Mouse (Mus musculus): Measurements from ENCODE around the gene Tns3.
"Not testable (repeated sequence)": the region's sequence is repeated elsewhere in the genome, so short reads cannot be mapped to it uniquely, and the experiment has no call there.

Gene Tns3

DNA sequence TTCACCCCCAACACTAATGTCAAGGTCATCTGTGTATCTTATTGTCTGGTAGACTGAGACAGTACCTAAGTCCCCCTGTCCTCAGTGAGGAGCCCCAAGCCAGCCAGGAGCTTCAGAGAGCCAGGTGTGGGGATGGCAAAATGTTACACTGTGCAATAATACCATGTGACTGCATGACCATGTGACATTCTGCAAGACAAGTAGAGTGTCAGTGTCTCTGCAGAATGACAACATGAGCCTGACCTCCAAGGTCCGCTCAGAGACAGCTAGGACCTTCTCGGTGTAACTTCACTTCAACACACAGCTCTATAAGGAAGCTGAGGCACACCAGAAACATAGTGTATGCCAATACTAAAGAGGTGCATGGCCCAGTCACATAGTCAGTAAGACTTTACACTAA, 20.1 kb downstream of the Tns3 start:
- no peak for DNase-seq

DNA sequence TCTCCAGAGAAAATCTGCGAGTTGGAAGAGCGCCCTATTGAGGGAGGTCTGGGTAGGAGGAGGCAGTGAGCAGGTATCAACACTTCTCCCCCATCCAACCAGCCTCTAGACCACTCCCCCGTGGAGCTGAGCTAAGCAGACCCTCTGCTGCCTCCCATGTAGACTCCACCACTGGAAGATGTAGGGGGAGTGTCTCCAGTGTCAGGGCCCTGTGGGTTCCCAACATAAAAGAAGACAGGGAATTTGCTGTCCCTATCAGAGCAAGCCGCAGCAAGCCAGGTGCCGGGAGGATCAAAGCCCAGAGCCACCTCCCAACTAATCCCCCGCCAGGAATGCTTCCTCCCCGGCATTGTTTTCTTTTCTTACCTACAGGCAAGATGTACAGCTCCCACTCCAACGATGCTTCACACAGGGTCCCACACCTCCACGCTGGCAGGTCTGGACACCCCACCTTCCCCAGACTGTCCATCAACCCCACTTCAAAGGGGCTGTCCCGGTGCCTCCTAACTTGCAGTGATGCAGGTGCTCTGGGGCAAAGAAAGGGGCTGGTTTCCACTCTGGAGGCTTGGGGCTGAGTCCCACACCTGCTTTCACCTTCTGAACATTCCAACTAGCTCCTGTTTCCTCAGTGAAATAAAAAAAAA, 22.6 kb downstream of the Tns3 start:
- DNase-seq: no peak

GRCm38 (mm10) chr11:8639726-8640125, 24.6 kb downstream of the Tns3 start:
- DNase-seq: no peak

GRCm38 (mm10) chr11:8639007-8639718, 25.2 kb downstream of the Tns3 start:
- DNase-seq: no peak

- no peak for DNase-seq
Observed at GRCm38 (mm10) chr11:8637469-8638447, 26.6 kb downstream of the Tns3 start.

DNA sequence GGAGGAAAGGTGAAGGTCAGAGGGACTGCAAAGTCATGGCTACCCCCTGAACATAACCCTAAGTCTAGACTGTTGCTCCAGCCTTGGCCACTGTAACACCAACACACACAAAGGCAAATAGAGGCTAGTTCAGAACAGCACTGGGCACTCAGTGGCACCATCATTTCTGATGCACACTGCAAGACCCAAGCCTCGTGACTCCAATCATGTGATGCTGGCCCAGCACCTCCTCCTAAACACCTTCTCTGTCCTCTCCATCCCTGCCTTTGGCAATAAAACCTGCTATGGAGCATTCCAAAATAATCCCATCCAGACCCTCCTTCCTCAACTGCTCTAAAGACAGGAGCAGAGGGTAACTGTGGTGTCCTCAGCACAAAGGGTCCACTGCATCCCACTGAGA, 27.7 kb downstream of the Tns3 start:
- DNase-seq: no peak

DNA sequence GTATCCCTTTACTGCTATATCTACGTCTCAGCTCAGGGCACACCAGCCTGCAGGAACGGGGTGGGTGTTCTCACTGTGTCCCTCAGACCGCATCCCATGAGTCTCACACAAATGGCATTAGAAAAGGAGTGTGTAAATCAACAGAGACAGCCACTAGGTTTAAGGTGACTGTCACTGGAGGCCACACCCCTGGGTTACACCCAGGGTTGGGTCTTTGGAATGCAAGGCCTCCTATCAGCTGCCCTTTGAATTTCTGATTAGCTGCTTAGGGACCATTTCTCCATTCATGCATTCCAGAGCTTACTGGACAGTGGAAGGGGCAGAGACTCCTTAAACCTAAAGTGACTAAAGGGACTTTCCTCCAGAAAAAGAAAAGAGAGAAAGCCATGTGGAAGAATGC, 28.6 kb downstream of the Tns3 start:
- DNase-seq: no peak

DNA sequence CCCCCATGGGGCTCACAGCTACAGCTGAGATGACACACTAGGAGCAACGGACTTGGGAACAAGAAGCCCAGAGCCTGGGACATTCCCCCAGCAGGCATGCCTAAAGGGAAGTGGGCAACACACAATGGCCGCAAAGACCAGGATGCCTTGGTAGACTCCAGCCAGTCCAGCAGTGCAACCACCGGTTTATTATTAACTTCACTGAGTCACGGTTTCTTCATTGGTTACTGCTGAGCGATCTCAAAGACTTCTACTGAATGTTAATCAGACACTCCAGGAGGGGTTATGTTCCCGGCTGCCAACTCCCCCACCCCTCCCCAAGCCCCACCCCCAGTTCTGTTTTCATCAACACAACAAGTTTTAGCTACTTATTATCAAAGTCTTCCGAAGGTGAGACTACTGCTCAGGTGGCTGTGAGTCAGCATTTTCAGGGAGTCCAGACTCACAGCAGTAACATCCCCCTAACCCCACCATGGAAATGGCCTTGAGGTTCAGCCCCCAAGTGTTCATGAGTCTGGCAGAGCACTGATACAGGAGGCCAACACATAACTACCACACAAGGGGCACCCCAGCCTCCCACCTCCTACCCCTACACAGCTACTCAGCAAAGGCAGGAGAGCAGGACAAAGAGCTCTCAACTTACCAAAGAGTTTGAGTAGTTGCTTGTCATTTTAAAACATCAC, 29.5 kb downstream of the Tns3 start:
- no peak for DNase-seq

- no peak for DNase-seq
Observed at GRCm38 (mm10) chr11:8632163-8632562, 32.2 kb downstream of the Tns3 start.

DNA sequence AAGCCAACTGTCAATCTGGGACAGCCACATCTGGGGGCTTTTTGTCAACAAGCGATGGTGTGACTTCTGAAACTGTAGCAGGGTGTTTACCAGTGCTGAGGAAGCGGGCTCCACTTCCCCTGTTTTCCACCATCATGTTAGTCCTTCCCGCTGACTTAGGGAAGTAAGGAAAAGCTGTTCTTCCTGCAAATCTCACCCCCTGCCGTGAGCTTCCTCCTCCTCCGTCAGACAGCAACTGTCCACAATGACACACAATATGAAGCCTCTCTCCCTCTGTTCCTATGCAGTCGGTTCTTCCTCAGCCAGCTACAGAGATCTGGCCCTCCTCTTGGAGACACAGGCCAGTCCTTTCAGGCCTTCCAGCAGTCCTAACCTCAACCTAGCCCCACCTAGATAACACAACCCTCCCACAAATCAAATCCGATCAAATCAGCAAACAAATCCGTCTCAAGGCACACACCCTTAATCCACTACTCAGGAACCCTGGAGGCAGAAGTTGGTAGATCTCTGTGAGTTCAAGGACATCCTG, 34.4 kb downstream of the Tns3 start:
- no peak for DNase-seq

- DNase-seq: no peak
Observed at GRCm38 (mm10) chr11:8629326-8629725, 35.0 kb downstream of the Tns3 start.

DNA sequence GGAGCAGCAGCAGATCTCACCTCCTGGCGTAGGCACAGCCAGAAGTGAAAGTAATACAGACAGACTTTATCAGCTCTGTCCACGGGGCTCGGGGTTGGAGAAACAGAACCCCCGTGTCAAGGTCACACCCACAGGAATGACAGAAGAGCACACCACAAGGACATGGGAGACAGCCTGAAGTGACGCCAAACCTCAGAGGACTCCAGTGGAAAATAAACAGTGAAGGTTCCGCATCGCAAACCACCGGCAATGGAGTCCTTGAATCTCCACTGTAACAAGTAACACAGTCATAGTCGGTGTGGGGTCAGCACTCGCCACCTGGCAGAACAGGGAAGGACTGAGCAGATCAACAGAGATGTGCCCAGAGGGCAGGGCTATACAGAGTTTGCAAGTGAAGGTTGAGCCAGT, 35.5 kb downstream of the Tns3 start:
- DNase-seq: no peak

DNA sequence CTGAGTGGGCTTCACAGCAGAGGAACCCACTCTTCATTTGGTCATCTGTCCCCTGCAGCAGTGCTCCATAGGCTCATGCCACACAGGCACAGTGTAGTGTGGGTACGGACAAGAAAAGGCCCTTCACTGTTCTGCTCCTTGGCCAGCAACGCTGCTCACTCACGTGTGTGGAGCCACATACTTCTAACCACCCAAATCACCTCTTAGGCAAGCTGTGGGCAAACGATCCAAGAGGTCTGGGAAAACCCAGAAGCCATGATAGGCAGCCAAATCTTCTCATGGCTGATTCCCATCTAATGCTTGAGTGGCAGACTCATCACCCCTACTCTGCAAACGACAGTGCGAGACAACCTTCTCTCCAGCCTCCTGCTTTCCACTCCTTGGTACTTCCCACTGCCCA, 37.2 kb downstream of the Tns3 start:
- no peak for DNase-seq

GRCm38 (mm10) chr11:8626715-8627114, 37.6 kb downstream of the Tns3 start:
- DNase-seq: no peak

DNA sequence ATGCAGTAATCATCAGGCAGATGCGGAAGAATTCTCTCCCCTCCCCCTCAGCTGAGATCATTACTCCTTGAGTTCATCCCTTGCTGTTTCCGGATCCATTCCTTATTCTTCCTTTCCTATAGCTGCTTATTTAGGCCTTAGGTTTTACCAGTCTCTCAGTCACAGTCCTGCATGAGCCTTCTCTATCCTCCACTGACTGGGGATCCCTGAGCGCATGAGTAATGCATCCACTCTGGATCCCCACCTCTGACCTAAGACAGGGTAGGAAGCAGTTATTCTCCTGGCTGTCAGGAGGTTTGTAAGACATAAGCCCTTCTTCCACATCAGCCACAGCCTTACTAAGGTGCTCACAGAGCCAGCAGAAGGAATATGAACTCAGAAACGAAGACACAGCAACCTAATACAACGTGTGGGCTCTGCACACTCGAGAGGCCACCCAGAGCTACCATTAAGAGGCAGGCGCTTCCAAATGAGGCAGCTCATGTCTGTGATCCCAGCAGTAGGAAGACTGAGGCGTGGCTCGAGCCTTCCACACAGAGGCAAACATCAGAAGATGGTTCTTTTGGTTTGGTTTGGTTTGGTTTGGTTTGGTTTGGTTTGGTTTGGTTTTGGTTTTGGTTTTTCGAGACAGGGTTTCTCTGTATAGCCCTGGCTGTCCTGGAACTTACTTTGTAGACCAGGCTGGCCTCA, 38.3 kb downstream of the Tns3 start:
- no peak for DNase-seq

GRCm38 (mm10) chr11:8625451-8625850, 38.9 kb downstream of the Tns3 start:
- no peak for DNase-seq

DNA sequence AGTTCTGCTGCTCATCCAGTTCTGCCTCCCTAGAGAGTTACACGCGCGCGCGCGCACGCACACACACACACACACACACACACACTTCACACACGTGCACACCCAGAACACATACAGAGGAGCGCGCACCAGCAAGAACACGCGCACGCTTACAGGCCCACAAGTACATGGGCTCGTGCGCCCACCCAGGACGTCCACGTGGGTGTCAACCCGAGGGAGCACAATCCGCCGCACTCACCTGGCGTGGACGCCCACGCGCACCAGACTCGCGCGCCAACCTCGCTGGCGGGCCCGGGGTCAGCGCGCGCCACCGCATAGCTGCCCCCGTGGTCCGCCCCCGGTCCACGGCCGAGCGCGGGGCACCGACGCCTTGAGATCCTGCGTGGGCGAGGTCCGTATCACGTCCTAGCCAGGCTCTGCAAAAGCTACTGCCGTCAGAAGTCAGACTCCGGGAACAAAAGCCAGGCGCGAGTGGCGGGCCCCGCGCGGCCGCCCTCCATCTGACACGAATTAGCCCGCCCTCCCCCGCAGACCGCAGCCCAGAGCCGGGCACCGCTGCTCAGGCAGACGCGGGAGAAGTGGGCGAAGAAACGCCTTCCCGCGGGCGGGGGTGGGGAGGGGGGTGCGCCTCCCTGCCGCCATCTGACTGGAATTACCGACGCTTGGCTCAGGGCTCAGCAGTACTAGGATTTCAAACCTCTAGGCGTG, 40.0 kb downstream of the Tns3 start:
- DNase-seq: peak; percentile 37

DNA sequence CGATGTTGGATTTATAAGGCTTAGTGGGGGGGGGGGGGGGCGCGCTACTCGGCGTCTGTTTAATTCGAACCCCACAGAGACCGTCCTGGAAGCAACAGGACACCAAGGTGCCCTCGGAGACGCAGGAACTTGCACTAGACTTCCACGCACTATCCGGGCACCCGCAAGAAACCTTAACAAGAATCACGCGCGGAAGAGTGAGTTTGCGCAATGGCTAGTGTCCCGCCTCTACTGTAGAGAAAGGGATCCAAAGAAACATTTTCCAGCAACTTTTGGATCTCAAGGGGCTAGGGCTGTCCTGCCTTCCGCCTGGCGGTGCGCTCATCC, 40.5 kb downstream of the Tns3 start:
- DNase-seq: no peak

- no peak for DNase-seq
Observed at GRCm38 (mm10) chr11:8622668-8623067, 41.7 kb downstream of the Tns3 start.

- not testable (repeated sequence) for DNase-seq
Observed at GRCm38 (mm10) chr11:8619111-8619510, 45.2 kb downstream of the Tns3 start.

DNA sequence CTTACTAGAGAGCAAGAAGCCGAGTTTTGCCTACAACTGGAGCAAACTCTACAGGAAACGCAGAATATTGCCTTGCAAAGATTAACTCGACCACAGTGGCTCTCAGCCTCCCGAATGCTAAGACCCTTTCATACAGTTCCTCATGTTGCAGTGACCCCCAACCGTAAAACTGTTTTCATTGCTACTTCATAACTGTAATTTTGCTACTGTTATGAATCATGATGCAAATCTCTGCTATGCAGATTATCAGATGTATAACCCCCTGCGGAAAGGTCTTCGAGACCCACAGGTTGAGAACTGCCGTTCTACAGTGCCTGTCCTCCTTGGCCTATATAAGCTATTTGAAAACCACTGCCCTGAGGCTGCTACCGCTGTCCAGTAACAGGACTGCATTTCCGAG, 46.0 kb downstream of the Tns3 start:
- DNase-seq: no peak

GRCm38 (mm10) chr11:8615436-8615835, 48.9 kb downstream of the Tns3 start:
- no peak for DNase-seq
